Mouse (Mus musculus) T-cell, adult 66 days (primary cell): ENCODE results near the gene Mfsd14a. TPM values are rescaled to one million over a fixed set of nuclear protein-coding genes. Genes with fewer than 3 reads are reported as not detected.

Experiments used
- total RNA-seq, 2 experiments: library from RNA; stranded (reverse); gene quantifications; 3 replicates in 1 of 2; 4 replicates in 1 of 2; pipeline ENCODE4 v1.2.4; 2023

Mfsd14a gene
- total RNA-seq, result 10 to 100 TPM; 84.9 to 94.9 TPM

GRCm38 (mm10) chr3:116662463-116662863 lies at the start of gene Mfsd14a:
Gene Mfsd14a (minus strand): TSS chr3:116662677.

GRCm38 (mm10) chr3:116681160-116681559 lies 18.7 kb upstream of the Mfsd14a start, which contains the start of gene Gm43191:
Gene Gm43191 (minus strand): TSS chr3:116681260.

DNA sequence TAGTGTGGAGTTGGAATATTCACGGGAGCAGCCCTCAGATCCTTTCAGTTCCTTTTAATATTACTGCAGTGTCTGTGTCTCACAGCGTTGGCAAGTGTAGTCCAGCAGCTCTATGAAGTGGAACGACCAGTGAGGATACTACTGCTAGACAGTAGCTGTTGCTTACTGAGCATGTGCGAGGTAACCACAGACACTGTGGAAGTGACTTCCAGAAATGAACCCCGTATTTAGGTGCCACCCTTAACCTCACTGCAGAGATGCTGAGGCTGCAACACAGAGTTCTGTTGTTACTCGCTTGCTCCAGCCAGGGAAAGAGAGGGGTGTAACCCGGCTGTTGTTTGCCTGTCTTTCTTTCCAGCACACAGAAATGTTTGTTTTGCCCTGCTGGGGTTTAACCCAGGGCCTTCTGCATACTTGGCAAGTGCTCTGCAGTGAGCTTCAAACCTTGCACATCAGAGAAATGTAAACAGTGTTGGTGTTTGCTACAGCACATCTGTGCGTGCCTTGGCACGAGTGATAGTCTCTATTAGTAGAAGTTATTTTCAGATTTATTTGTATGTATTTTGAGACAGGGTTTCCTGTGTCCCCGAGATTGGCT lies 48.1 kb downstream of the Mfsd14a start, which contains the start of gene Trmt13:
Trmt13 (minus strand) TSS at position 293 of the 598 bp plus-strand sequence.

DNA sequence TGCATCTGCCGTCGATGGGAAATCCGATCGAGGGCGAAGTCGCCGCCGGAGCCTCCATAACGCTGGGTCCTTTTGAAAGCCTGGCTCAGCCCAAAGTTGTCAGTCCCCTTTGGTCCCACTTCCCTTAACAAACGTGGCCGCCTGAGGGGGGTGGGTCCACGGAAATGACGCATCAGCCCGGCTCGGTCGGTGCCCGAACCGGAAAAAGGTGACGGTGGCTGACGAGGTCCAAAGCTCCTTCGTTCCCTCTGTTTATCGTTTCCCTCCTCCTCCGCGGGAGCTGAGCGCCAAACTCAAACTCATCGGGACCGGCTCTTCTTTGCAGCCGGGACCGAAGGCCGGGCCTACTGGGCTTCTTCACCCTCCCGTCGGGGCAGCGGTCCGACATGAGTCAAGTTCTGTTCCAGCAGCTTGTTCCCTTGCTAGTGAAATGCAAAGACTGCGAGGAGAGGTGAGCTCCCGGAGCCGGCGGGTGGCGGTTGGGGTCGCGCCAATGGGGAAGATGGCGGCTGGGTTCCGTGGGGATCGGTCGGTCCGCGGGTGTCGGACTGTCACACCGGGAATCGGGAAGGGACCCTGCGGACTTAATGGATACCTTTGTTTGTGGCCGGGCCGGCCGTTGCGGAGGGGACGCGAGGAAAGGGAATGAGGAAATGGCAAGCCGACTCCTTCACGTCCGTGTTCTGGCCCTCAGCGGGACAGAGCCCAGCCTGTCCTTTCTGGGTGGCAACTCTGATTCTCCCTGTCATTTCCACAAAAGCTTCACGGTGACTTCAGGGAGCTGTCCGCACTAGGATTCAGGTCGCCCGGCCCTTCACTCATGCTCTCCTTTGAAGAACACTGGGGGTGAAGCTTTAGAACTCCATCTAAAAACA lies 67.5 kb downstream of the Mfsd14a start, which contains the start of gene Sass6:
Sass6 (plus strand) TSS at position 255 of the 875 bp plus-strand sequence.

Other genes with a start within 250 kb of the Mfsd14a start
- gene Cdc14a, start 238.6 kb downstream of the Mfsd14a start, total RNA-seq, result 10 to 100 TPM; 21.4 to 21.7 TPM
- 10 to 100 TPM; 24.3 to 26.2 TPM for gene Rtca, start 154.5 kb downstream of the Mfsd14a start, total RNA-seq
- gene Dbt, start 149.6 kb downstream of the Mfsd14a start, total RNA-seq, result 10 to 100 TPM; 15.1 to 16.1 TPM
- not detected for gene Lrrc39, start 99.7 kb downstream of the Mfsd14a start, total RNA-seq
- 1 to 10 TPM; 7.5 to 8.5 TPM for gene Sass6, start 67.7 kb downstream of the Mfsd14a start, total RNA-seq
- gene Trmt13, start 48.1 kb downstream of the Mfsd14a start, total RNA-seq, result 10 to 100 TPM; 31.1 to 32.3 TPM
- not detected for gene Gm43191, start 18.6 kb upstream of the Mfsd14a start, total RNA-seq
- 10 to 100 TPM; 22.3 to 24.6 TPM for gene Slc35a3, start 50.2 kb upstream of the Mfsd14a start, total RNA-seq
- 10 to 100 TPM; 11.4 to 11.6 TPM for gene Agl, start 145.5 kb upstream of the Mfsd14a start, total RNA-seq
- gene Frrs1, start 196.8 kb upstream of the Mfsd14a start, total RNA-seq, result 10 to 100 TPM; 12.2 to 14.7 TPM